Mouse (Mus musculus): ENCODE results near the gene Tcp11. TPM values are rescaled to one million over a fixed set of nuclear protein-coding genes. Genes with fewer than 3 reads are reported as not detected.

Gene Tcp11
- polyA plus RNA-seq, 1 experiment from 2014 or later = 2.0 TPM

GRCm38 (mm10) chr17:28093837-28094236 lies 13.4 kb upstream of the Tcp11 start:
- 80% methylated on average over 3 of the region's 3 CpGs for WGBS
- peaks cover 4% of the 10 kb centered on the region for H3K4me1 ChIP-seq (ENCODE audit: control insufficient read depth, insufficient read depth, low read length)
- no peak overlapping the region for H3K9ac ChIP-seq (ENCODE audit: low read depth, low read length)
- no peaks in the 10 kb centered on the region for H3K36me3 ChIP-seq (ENCODE audit: control insufficient read depth, insufficient read depth, low read length)
- ATAC-seq = no peak
- H3K27ac ChIP-seq (ENCODE audit: low read length) = no peak overlapping the region
- no peaks in the 10 kb centered on the region for H3K9me3 ChIP-seq (replicated peaks; ENCODE audit: control insufficient read depth, low read length, poor library complexity, severe bottlenecking)
- no peaks in the 10 kb centered on the region for H3K27me3 ChIP-seq (ENCODE audit: control insufficient read depth, insufficient read depth, low read depth, low read length)
- H3K4me2 ChIP-seq (ENCODE audit: low read length) = no peak overlapping the region
- H3K4me3 ChIP-seq (ENCODE audit: low read depth, low read length) = no peak overlapping the region

GRCm38 (mm10) chr17:28092297-28092696 lies 11.9 kb upstream of the Tcp11 start:
- H3K4me2 ChIP-seq (ENCODE audit: low read length) = no peak overlapping the region
- peaks cover 2% of the 10 kb centered on the region; the same call in 1 of the 2 replicates for H3K4me1 ChIP-seq (ENCODE audit: control insufficient read depth, insufficient read depth, low read length)
- no peak overlapping the region for H3K4me3 ChIP-seq (ENCODE audit: low read depth, low read length)
- ATAC-seq = no peak
- WGBS = 89% methylated on average over 2 of the region's 2 CpGs
- H3K36me3 ChIP-seq (ENCODE audit: control insufficient read depth, insufficient read depth, low read length) = no peaks in the 10 kb centered on the region
- H3K9ac ChIP-seq (ENCODE audit: low read depth, low read length) = no peak overlapping the region
- H3K27ac ChIP-seq (ENCODE audit: low read length) = no peak overlapping the region
- no peaks in the 10 kb centered on the region for H3K9me3 ChIP-seq (replicated peaks; ENCODE audit: control insufficient read depth, low read length, poor library complexity, severe bottlenecking)
- no peaks in the 10 kb centered on the region for H3K27me3 ChIP-seq (ENCODE audit: control insufficient read depth, insufficient read depth, low read depth, low read length)

- Histone ChIP-seq H3K36me3 (ENCODE audit: control insufficient read depth, insufficient read depth, low read length) (no peaks in the 10 kb centered on the region), H3K4me3 (ENCODE audit: low read depth, low read length) (no peak overlapping the region), H3K27me3 (ENCODE audit: control insufficient read depth, insufficient read depth, low read depth, low read length) (no peaks in the 10 kb centered on the region), H3K27ac (ENCODE audit: low read length) (no peak overlapping the region), H3K9me3 (replicated peaks; ENCODE audit: control insufficient read depth, low read length, poor library complexity, severe bottlenecking) (no peaks in the 10 kb centered on the region), H3K9ac (ENCODE audit: low read depth, low read length) (no peak overlapping the region), H3K4me1 (ENCODE audit: control insufficient read depth, insufficient read depth, low read length) (peaks cover 3% of the 10 kb centered on the region; the same call in 1 of the 2 replicates), H3K4me2 (ENCODE audit: low read length) (no peak overlapping the region)
- no peak for ATAC-seq
- 100% methylated on average over 5 of the region's 6 CpGs for WGBS
These were observed 8.3 kb upstream of the Tcp11 start for GRCm38 (mm10) chr17:28088718-28089117.

GRCm38 (mm10) chr17:28087430-28087829 lies 7.0 kb upstream of the Tcp11 start:
- H3K36me3 ChIP-seq (ENCODE audit: control insufficient read depth, insufficient read depth, low read length) = no peaks in the 10 kb centered on the region
- H3K9ac ChIP-seq (ENCODE audit: low read depth, low read length) = no peak overlapping the region
- H3K4me3 ChIP-seq (ENCODE audit: low read depth, low read length) = no peak overlapping the region
- peaks cover 3% of the 10 kb centered on the region; the same call in 1 of the 2 replicates for H3K4me1 ChIP-seq (ENCODE audit: control insufficient read depth, insufficient read depth, low read length)
- H3K27me3 ChIP-seq (ENCODE audit: control insufficient read depth, insufficient read depth, low read depth, low read length) = no peaks in the 10 kb centered on the region
- H3K9me3 ChIP-seq (replicated peaks; ENCODE audit: control insufficient read depth, low read length, poor library complexity, severe bottlenecking) = no peaks in the 10 kb centered on the region
- 13% methylated on average over 5 of the region's 5 CpGs for WGBS
- H3K4me2 ChIP-seq (ENCODE audit: low read length) = no peak overlapping the region
- ATAC-seq = no peak
- no peak overlapping the region; the same call in 1 of the 2 replicates for H3K27ac ChIP-seq (ENCODE audit: low read length)

GRCm38 (mm10) chr17:28084964-28085363 lies 4.5 kb upstream of the Tcp11 start:
- Histone ChIP-seq H3K36me3 (ENCODE audit: control insufficient read depth, insufficient read depth, low read length) (no peaks in the 10 kb centered on the region), H3K9me3 (replicated peaks; ENCODE audit: control insufficient read depth, low read length, poor library complexity, severe bottlenecking) (no peaks in the 10 kb centered on the region), H3K9ac (ENCODE audit: low read depth, low read length) (no peak overlapping the region), H3K27me3 (ENCODE audit: control insufficient read depth, insufficient read depth, low read depth, low read length) (no peaks in the 10 kb centered on the region), H3K27ac (ENCODE audit: low read length) (no peak overlapping the region), H3K4me2 (ENCODE audit: low read length) (peak overlapping the region; percentile 35), H3K4me1 (ENCODE audit: control insufficient read depth, insufficient read depth, low read length) (peaks cover 8% of the 10 kb centered on the region), H3K4me3 (ENCODE audit: low read depth, low read length) (no peak overlapping the region)
- peak; percentile 47 for ATAC-seq
- under 1% methylated on average over 16 of the region's 16 CpGs for WGBS

GRCm38 (mm10) chr17:28084395-28084905 lies 4.0 kb upstream of the Tcp11 start:
- Histone ChIP-seq H3K4me2 (ENCODE audit: low read length) (no peak overlapping the region), H3K9ac (ENCODE audit: low read depth, low read length) (no peak overlapping the region), H3K4me1 (ENCODE audit: control insufficient read depth, insufficient read depth, low read length) (peaks cover 9% of the 10 kb centered on the region), H3K36me3 (ENCODE audit: control insufficient read depth, insufficient read depth, low read length) (no peaks in the 10 kb centered on the region), H3K27me3 (ENCODE audit: control insufficient read depth, insufficient read depth, low read depth, low read length) (no peaks in the 10 kb centered on the region), H3K9me3 (replicated peaks; ENCODE audit: control insufficient read depth, low read length, poor library complexity, severe bottlenecking) (no peaks in the 10 kb centered on the region), H3K4me3 (ENCODE audit: low read depth, low read length) (no peak overlapping the region), H3K27ac (ENCODE audit: low read length) (no peak overlapping the region)
- 16% methylated on average over 22 of the region's 22 CpGs for WGBS
- ATAC-seq = no peak

DNA sequence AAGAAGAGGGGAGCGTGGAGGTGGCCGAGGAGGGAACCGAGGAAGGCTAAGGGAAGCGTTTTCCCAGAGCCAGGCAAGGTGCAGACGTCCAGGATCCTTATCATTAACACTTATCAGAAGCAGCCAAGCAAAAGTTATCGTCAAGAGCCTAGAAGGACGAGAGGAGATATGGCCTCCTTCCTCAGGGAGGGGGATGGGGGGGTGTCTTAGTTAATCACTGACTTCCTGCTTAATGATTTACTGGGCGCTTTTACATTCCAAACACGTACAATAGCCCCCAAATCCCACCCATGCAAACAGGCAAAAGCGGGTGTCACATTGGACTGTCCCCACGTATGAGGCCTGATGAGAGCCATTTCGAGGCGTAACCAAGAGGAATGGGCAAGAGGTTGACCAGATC lies 2.4 kb upstream of the Tcp11 start:
- H3K4me3 ChIP-seq (ENCODE audit: low read depth, low read length) = no peak overlapping the region
- no peak overlapping the region for H3K4me2 ChIP-seq (ENCODE audit: low read length)
- peaks cover 11% of the 10 kb centered on the region for H3K4me1 ChIP-seq (ENCODE audit: control insufficient read depth, insufficient read depth, low read length)
- WGBS = 78% methylated on average over 13 of the region's 13 CpGs
- H3K27me3 ChIP-seq (ENCODE audit: control insufficient read depth, insufficient read depth, low read depth, low read length) = no peaks in the 10 kb centered on the region
- no peaks in the 10 kb centered on the region for H3K9me3 ChIP-seq (replicated peaks; ENCODE audit: control insufficient read depth, low read length, poor library complexity, severe bottlenecking)
- H3K9ac ChIP-seq (ENCODE audit: low read depth, low read length) = no peak overlapping the region
- ATAC-seq = no peak
- no peaks in the 10 kb centered on the region for H3K36me3 ChIP-seq (ENCODE audit: control insufficient read depth, insufficient read depth, low read length)
- H3K27ac ChIP-seq (ENCODE audit: low read length) = no peak overlapping the region

DNA sequence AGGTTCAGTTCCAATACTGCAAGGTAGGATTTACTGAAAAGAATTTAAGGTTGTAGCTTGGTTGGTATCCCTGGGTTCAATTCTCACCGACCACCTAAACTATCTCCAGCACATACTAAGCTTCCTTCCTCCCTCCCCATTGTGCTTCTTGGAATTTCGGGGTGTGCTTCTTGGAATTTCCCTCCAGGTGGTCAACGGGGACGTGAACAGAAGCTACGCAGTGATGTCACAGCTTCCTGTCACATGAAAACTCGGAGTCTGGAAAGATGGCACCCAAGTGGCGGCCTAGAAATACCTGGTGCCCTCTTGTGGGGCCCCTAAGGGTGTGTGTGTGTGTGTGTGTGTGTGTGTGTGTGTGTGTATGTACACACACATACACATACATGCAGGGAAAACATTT lies 1.4 kb upstream of the Tcp11 start:
- H3K27ac ChIP-seq (ENCODE audit: low read length) = no peak overlapping the region
- no peak overlapping the region for H3K9ac ChIP-seq (ENCODE audit: low read depth, low read length)
- H3K4me2 ChIP-seq (ENCODE audit: low read length) = no peak overlapping the region
- H3K4me1 ChIP-seq (ENCODE audit: control insufficient read depth, insufficient read depth, low read length) = peaks cover 8% of the 10 kb centered on the region
- WGBS = 94% methylated on average over 7 of the region's 7 CpGs
- H3K27me3 ChIP-seq (ENCODE audit: control insufficient read depth, insufficient read depth, low read depth, low read length) = no peaks in the 10 kb centered on the region
- H3K36me3 ChIP-seq (ENCODE audit: control insufficient read depth, insufficient read depth, low read length) = no peaks in the 10 kb centered on the region
- no peak for ATAC-seq
- H3K9me3 ChIP-seq (replicated peaks; ENCODE audit: control insufficient read depth, low read length, poor library complexity, severe bottlenecking) = no peaks in the 10 kb centered on the region
- no peak overlapping the region for H3K4me3 ChIP-seq (ENCODE audit: low read depth, low read length)

GRCm38 (mm10) chr17:28081385-28081784 lies 946 bp upstream of the Tcp11 start:
- 47% methylated on average over 9 of the region's 9 CpGs for WGBS
- H3K4me2 ChIP-seq (ENCODE audit: low read length) = no peak overlapping the region
- H3K9ac ChIP-seq (ENCODE audit: low read depth, low read length) = no peak overlapping the region
- no peaks in the 10 kb centered on the region for H3K9me3 ChIP-seq (replicated peaks; ENCODE audit: control insufficient read depth, low read length, poor library complexity, severe bottlenecking)
- no peak overlapping the region for H3K27ac ChIP-seq (ENCODE audit: low read length)
- peaks cover 8% of the 10 kb centered on the region for H3K4me1 ChIP-seq (ENCODE audit: control insufficient read depth, insufficient read depth, low read length)
- no peak for ATAC-seq
- H3K4me3 ChIP-seq (ENCODE audit: low read depth, low read length) = no peak overlapping the region
- H3K27me3 ChIP-seq (ENCODE audit: control insufficient read depth, insufficient read depth, low read depth, low read length) = no peaks in the 10 kb centered on the region
- H3K36me3 ChIP-seq (ENCODE audit: control insufficient read depth, insufficient read depth, low read length) = no peaks in the 10 kb centered on the region
